Mouse (Mus musculus): ENCODE results near the gene Notum. TPM values are rescaled to one million over a fixed set of nuclear protein-coding genes. Genes with fewer than 3 reads are reported as not detected.

The Notum gene
- polyA plus RNA-seq, 1 experiment from 2014 or later, result 1.0 TPM

GRCm38 (mm10) chr11:120631726-120632448, 29.1 kb downstream of the Notum start:
- H3K27ac ChIP-seq (ENCODE audit: low read length), result peak overlapping the region; percentile 87
- H3K9ac ChIP-seq (ENCODE audit: low read depth, low read length), result peak overlapping the region; percentile 92
- WGBS, result 50% methylated on average over 4 of the region's 4 CpGs
- H3K27me3 ChIP-seq (replicated peaks; ENCODE audit: control insufficient read depth, insufficient read depth, low read length), result no peaks in the 10 kb centered on the region
- H3K36me3 ChIP-seq (ENCODE audit: control insufficient read depth, insufficient read depth, low read length), result peaks cover 5% of the 10 kb centered on the region; the same call in 1 of the 2 replicates
- no peaks in the 10 kb centered on the region for H3K9me3 ChIP-seq (ENCODE audit: control insufficient read depth, low read length)
- H3K4me2 ChIP-seq (ENCODE audit: low read depth, low read length), result peak overlapping the region; percentile 84
- H3K4me1 ChIP-seq (ENCODE audit: control insufficient read depth, insufficient read depth, low read length), result peaks cover 32% of the 10 kb centered on the region
- no peak for ATAC-seq
- H3K4me3 ChIP-seq (ENCODE audit: low read length), result peak overlapping the region; percentile 80

GRCm38 (mm10) chr11:120630881-120631725, 29.9 kb downstream of the Notum start:
- ATAC-seq, result no peak
- Histone ChIP-seq H3K9ac (ENCODE audit: low read depth, low read length) (peak overlapping the region; percentile 92), H3K36me3 (ENCODE audit: control insufficient read depth, insufficient read depth, low read length) (peaks cover 5% of the 10 kb centered on the region; the same call in 1 of the 2 replicates), H3K27me3 (replicated peaks; ENCODE audit: control insufficient read depth, insufficient read depth, low read length) (no peaks in the 10 kb centered on the region), H3K4me2 (ENCODE audit: low read depth, low read length) (peak overlapping the region; percentile 84), H3K4me1 (ENCODE audit: control insufficient read depth, insufficient read depth, low read length) (peaks cover 32% of the 10 kb centered on the region), H3K9me3 (ENCODE audit: control insufficient read depth, low read length) (no peaks in the 10 kb centered on the region), H3K4me3 (ENCODE audit: low read length) (peak overlapping the region; percentile 80), H3K27ac (ENCODE audit: low read length) (peak overlapping the region; percentile 87)
- WGBS, result 23% methylated on average over 7 of the region's 7 CpGs

- Histone ChIP-seq H3K4me3 (ENCODE audit: low read length) (peak overlapping the region; percentile 3; the same call in 1 of the 2 replicates), H3K9ac (ENCODE audit: low read depth, low read length) (peak overlapping the region; percentile 42), H3K27me3 (replicated peaks; ENCODE audit: control insufficient read depth, insufficient read depth, low read length) (no peaks in the 10 kb centered on the region), H3K9me3 (ENCODE audit: control insufficient read depth, low read length) (no peaks in the 10 kb centered on the region), H3K4me1 (ENCODE audit: control insufficient read depth, insufficient read depth, low read length) (peaks cover 37% of the 10 kb centered on the region), H3K27ac (ENCODE audit: low read length) (peak overlapping the region; percentile 31), H3K36me3 (ENCODE audit: control insufficient read depth, insufficient read depth, low read length) (peaks cover 5% of the 10 kb centered on the region; the same call in 1 of the 2 replicates), H3K4me2 (ENCODE audit: low read depth, low read length) (peak overlapping the region; percentile 84)
- WGBS, result 55% methylated on average over 5 of the region's 5 CpGs
- ATAC-seq, result no peak; the same call in 1 of the 2 replicates
Measured at GRCm38 (mm10) chr11:120630401-120630871, 30.5 kb downstream of the Notum start.

GRCm38 (mm10) chr11:120629911-120630310, 31.1 kb downstream of the Notum start:
- WGBS, result 32% methylated on average over 7 of the region's 7 CpGs
- H3K4me2 ChIP-seq (ENCODE audit: low read depth, low read length), result peak overlapping the region; percentile 24
- H3K9ac ChIP-seq (ENCODE audit: low read depth, low read length), result peak overlapping the region; percentile 42
- peak; percentile 18; the same call in 1 of the 2 replicates for ATAC-seq
- H3K27ac ChIP-seq (ENCODE audit: low read length), result peak overlapping the region; percentile 31
- H3K9me3 ChIP-seq (ENCODE audit: control insufficient read depth, low read length), result no peaks in the 10 kb centered on the region
- peaks cover 5% of the 10 kb centered on the region; the same call in 1 of the 2 replicates for H3K36me3 ChIP-seq (ENCODE audit: control insufficient read depth, insufficient read depth, low read length)
- peaks cover 41% of the 10 kb centered on the region for H3K4me1 ChIP-seq (ENCODE audit: control insufficient read depth, insufficient read depth, low read length)
- H3K27me3 ChIP-seq (replicated peaks; ENCODE audit: control insufficient read depth, insufficient read depth, low read length), result no peaks in the 10 kb centered on the region
- 0 out of 2 replicates have a peak overlapping the region, but pooled peaks have one; percentile 4 for H3K4me3 ChIP-seq (ENCODE audit: low read length)

- peak overlapping the region; percentile 24 for H3K4me2 ChIP-seq (ENCODE audit: low read depth, low read length)
- peak overlapping the region; percentile 31 for H3K27ac ChIP-seq (ENCODE audit: low read length)
- peaks cover 5% of the 10 kb centered on the region; the same call in 1 of the 2 replicates for H3K36me3 ChIP-seq (ENCODE audit: control insufficient read depth, insufficient read depth, low read length)
- H3K4me3 ChIP-seq (ENCODE audit: low read length), result peak overlapping the region; percentile 13; the same call in 1 of the 2 replicates
- no peaks in the 10 kb centered on the region for H3K9me3 ChIP-seq (ENCODE audit: control insufficient read depth, low read length)
- WGBS, result 80% methylated on average over 23 of the region's 23 CpGs
- H3K4me1 ChIP-seq (ENCODE audit: control insufficient read depth, insufficient read depth, low read length), result peaks cover 41% of the 10 kb centered on the region
- H3K9ac ChIP-seq (ENCODE audit: low read depth, low read length), result peak overlapping the region; percentile 42
- ATAC-seq, result no peak
- H3K27me3 ChIP-seq (replicated peaks; ENCODE audit: control insufficient read depth, insufficient read depth, low read length), result no peaks in the 10 kb centered on the region
Measured at GRCm38 (mm10) chr11:120629341-120629730, 31.6 kb downstream of the Notum start.

GRCm38 (mm10) chr11:120628601-120629340, 32.2 kb downstream of the Notum start:
- Histone ChIP-seq H3K4me3 (ENCODE audit: low read length) (no peak overlapping the region), H3K4me1 (ENCODE audit: control insufficient read depth, insufficient read depth, low read length) (peaks cover 40% of the 10 kb centered on the region), H3K4me2 (ENCODE audit: low read depth, low read length) (no peak overlapping the region), H3K9ac (ENCODE audit: low read depth, low read length) (peak overlapping the region; percentile 42; the same call in 1 of the 2 replicates), H3K27ac (ENCODE audit: low read length) (peak overlapping the region; percentile 31; the same call in 1 of the 2 replicates), H3K27me3 (replicated peaks; ENCODE audit: control insufficient read depth, insufficient read depth, low read length) (no peaks in the 10 kb centered on the region), H3K36me3 (ENCODE audit: control insufficient read depth, insufficient read depth, low read length) (peaks cover 5% of the 10 kb centered on the region; the same call in 1 of the 2 replicates), H3K9me3 (ENCODE audit: control insufficient read depth, low read length) (no peaks in the 10 kb centered on the region)
- WGBS, result 93% methylated on average over 23 of the region's 23 CpGs
- ATAC-seq, result no peak

GRCm38 (mm10) chr11:120627468-120628300, 33.3 kb downstream of the Notum start:
- 76% methylated on average over 22 of the region's 22 CpGs for WGBS
- Histone ChIP-seq H3K27ac (ENCODE audit: low read length) (no peak overlapping the region), H3K9me3 (ENCODE audit: control insufficient read depth, low read length) (no peaks in the 10 kb centered on the region), H3K9ac (ENCODE audit: low read depth, low read length) (no peak overlapping the region), H3K4me2 (ENCODE audit: low read depth, low read length) (no peak overlapping the region), H3K4me3 (ENCODE audit: low read length) (no peak overlapping the region), H3K4me1 (ENCODE audit: control insufficient read depth, insufficient read depth, low read length) (peaks cover 39% of the 10 kb centered on the region), H3K36me3 (ENCODE audit: control insufficient read depth, insufficient read depth, low read length) (peaks cover 5% of the 10 kb centered on the region; the same call in 1 of the 2 replicates), H3K27me3 (replicated peaks; ENCODE audit: control insufficient read depth, insufficient read depth, low read length) (no peaks in the 10 kb centered on the region)
- no peak for ATAC-seq

- Histone ChIP-seq H3K27me3 (replicated peaks; ENCODE audit: control insufficient read depth, insufficient read depth, low read length) (no peaks in the 10 kb centered on the region), H3K36me3 (ENCODE audit: control insufficient read depth, insufficient read depth, low read length) (peaks cover 6% of the 10 kb centered on the region), H3K9me3 (ENCODE audit: control insufficient read depth, low read length) (no peaks in the 10 kb centered on the region), H3K9ac (ENCODE audit: low read depth, low read length) (no peak overlapping the region), H3K27ac (ENCODE audit: low read length) (no peak overlapping the region), H3K4me1 (ENCODE audit: control insufficient read depth, insufficient read depth, low read length) (peaks cover 34% of the 10 kb centered on the region), H3K4me2 (ENCODE audit: low read depth, low read length) (no peak overlapping the region), H3K4me3 (ENCODE audit: low read length) (no peak overlapping the region)
- 89% methylated on average over 11 of the region's 11 CpGs for whole genome bisulfite sequencing
- ATAC-seq, result no peak
Measured at GRCm38 (mm10) chr11:120626785-120627467, 34.0 kb downstream of the Notum start.

All from intestine, embryonic 16.5 days (tissue).